Mouse (Mus musculus) G1E (cell line): Measurements from ENCODE around the gene Zxdc.

ENCODE experiments used
- CTCF ChIP-seq: IDR thresholded peaks from 2 replicates; pipeline ENCODE4 v1.5.1; 2012; ENCODE audit warnings: low read depth, low read length, inconsistent platforms, mixed read lengths
- GATA1 ChIP-seq: IDR thresholded peaks from 2 replicates; pipeline ENCODE4 v1.6.1; 2012; ENCODE audit warnings: borderline replicate concordance, low read length, inconsistent platforms, mixed read lengths
- GATA2 ChIP-seq: IDR thresholded peaks from 2 replicates; pipeline ENCODE4 v1.6.1; 2012; ENCODE audit warnings: low read depth, low read length, inconsistent platforms, borderline replicate concordance
- POLR2AphosphoS5 ChIP-seq: IDR thresholded peaks from 2 replicates; pipeline ENCODE4 v1.6.1; 2012; ENCODE audit warnings: low read depth, low read length, inconsistent platforms; ENCODE audit not compliant: insufficient replicate concordance
- TAL1 ChIP-seq: conservative IDR thresholded peaks from 2 replicates; pipeline ENCODE4 v1.6.1; 2012; ENCODE audit warnings: low read depth, low read length, inconsistent platforms, mixed read lengths

DNA sequence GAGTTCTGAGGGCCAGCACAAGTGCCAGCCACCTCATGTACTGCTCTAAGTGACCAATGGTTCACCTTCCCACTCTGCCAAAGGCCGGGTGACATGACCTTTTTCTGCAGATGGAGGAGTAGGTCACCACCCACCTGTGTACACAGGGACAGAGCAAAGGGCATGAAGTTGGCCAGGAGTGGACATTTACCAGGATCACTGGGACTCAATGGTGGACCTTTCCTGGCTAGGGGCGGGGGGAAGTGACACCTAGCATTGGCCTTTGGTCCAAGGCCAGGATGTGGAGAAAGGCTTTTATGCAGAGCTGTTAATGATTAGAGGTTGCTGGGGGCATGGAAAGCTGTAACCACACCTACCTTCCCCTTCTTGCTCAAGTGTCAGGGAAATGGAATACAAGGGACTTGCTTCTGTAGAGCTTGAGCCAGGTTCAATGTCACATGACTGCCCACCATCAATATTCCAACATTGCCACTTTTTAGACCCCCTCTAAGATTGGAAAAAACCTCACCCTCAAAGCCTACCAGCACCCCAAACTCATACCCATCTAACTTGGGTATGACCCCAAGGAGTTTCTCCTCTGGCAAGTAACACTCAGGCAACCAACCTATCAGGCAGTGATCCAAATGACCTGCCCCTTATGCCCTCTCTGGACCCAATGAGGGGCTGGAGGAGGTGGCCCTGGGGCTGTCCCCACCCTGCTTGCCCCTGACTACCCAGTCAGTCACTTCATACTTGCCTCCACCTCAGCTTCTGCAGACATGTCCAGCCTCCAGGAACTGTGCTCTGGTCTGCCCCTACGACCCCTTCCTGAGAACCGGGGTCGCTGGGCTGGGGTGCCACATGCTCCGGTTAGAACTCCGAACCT lies 36.5 kb upstream of the Zxdc start, which contains the start of gene Uroc1:
- TF ChIP-seq CTCF (no peak), GATA1 (no peak), TAL1 (no peak), GATA2 (no peak), POLR2AphosphoS5 (no peak)
